Mouse (Mus musculus) kidney, embryonic 15.5 days (tissue): ENCODE data around the gene Gm4846. TPM values are rescaled to one million over a fixed set of nuclear protein-coding genes. Genes with fewer than 3 reads are reported as not detected.

Source experiments
- polyA plus RNA-seq: library from polyadenylated mRNA; unstranded; fragments of >200 nt; fragmentation: Nextera tagmentation; extraction: Ambion mirVana; gene quantifications from 2 replicates; pipeline ENCODE4 v1.2.1, GENCODE M21; 2015

Gene Gm4846
- polyA plus RNA-seq, 1 experiment from 2014 or later = not detected

Other genes starting within 250 kb of the Gm4846 start
- gene Ildr2, start 243.4 kb downstream of the Gm4846 start, polyA plus RNA-seq = 1.6 and 1.7 TPM in 2 replicates
- 57.6 and 58.3 TPM in 2 replicates for gene Tada1, start 118.5 kb downstream of the Gm4846 start, polyA plus RNA-seq
- gene Pogk, start 87.7 kb downstream of the Gm4846 start, polyA plus RNA-seq = 14.7 and 14.8 TPM in 2 replicates
- not detected in 2 replicates for gene Gm4847, start 150.1 kb upstream of the Gm4846 start, polyA plus RNA-seq
- gene Fmo9, start 184.3 kb upstream of the Gm4846 start, polyA plus RNA-seq = not detected in 2 replicates